Mouse (Mus musculus) G1E-ER4 (cell line): Measurements from ENCODE around the gene Fbxo42. TPM values are rescaled to one million over a fixed set of nuclear protein-coding genes. Genes with fewer than 3 reads are reported as not detected.

Experiments used
- GATA1 ChIP-seq: IDR thresholded peaks from one replicate; pipeline ENCODE4 v1.8.0; 2012; ENCODE audit warnings: low read length, inconsistent platforms
- polyA plus RNA-seq: library from polyadenylated mRNA; stranded (reverse); fragments of >175 nt; gene quantifications from 2 replicates; pipeline ENCODE4 v1.2.3, GENCODE M21; 2012

The Fbxo42 gene
- polyA plus RNA-seq, 1 experiment = 14.9 TPM

- TF ChIP-seq GATA1 = no peak
These were observed 49.4 kb downstream of the Fbxo42 start for GRCm38 (mm10) chr4:141196981-141197685.

DNA sequence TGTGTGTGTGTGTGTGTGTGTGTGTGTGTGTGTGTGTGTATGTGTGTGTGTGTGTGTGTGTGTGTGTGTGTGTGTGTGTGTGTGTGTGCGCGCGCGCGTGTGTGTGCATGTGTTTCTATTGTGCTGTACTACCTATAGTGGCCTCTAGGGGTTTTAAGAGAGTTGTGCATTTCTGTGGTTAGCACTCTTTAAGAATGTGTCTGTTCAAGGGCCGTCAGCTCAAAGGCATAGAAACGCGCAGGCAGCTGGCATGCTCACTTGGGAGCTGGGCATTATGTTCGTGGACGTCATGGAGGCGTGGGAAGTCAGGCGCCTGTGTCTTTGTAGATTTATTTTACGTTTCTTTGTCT is 49.9 kb downstream of the Fbxo42 start:
- TF ChIP-seq GATA1 = no peak

GRCm38 (mm10) chr4:141200906-141201305 is 53.2 kb downstream of the Fbxo42 start:
- no peak for TF ChIP-seq GATA1

- TF ChIP-seq GATA1 = no peak
These were observed 54.5 kb downstream of the Fbxo42 start for GRCm38 (mm10) chr4:141202192-141202591.

DNA sequence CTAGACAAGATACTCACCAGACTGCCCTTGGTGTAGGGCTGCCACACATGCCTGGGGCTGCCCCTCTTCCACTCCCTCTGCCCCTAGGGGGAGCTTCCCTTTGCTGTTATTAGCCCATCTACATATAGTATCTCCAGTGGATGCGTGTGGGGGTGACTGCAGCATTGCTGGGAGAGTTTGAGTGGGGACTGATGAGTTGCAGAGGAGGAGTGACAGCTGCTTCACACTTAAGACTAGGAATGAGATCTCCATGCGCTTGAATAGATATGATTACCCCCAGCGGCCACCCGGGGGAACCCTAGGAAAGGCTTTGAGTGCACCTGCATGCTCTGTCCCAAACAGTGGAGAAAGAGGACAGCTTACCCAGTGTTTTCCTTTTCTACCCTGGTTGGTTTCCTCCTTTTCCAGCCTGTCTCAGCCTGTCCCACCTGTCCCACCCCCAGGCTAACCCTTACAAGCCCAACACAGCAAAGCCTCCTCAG is 56.9 kb downstream of the Fbxo42 start:
- no peak for TF ChIP-seq GATA1

DNA sequence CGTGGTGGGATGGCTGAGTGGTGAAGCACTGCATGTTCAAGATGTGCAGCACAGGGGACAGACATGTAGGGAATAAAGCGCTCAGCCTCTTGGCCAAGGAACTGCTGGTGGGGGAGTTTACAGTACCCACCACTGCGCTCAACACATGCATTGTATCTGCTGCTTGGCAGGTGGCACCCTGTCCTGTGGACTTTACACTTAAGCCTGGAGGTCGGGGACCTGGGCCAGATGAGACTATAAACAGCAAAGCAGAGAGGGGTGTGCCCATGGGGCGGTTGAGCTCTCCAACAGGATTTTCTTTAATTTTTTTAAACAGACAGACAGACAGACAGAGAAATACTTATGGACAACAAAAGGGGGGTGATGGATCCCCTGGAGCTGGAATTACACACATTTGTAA is 59.4 kb downstream of the Fbxo42 start:
- no peak for TF ChIP-seq GATA1

DNA sequence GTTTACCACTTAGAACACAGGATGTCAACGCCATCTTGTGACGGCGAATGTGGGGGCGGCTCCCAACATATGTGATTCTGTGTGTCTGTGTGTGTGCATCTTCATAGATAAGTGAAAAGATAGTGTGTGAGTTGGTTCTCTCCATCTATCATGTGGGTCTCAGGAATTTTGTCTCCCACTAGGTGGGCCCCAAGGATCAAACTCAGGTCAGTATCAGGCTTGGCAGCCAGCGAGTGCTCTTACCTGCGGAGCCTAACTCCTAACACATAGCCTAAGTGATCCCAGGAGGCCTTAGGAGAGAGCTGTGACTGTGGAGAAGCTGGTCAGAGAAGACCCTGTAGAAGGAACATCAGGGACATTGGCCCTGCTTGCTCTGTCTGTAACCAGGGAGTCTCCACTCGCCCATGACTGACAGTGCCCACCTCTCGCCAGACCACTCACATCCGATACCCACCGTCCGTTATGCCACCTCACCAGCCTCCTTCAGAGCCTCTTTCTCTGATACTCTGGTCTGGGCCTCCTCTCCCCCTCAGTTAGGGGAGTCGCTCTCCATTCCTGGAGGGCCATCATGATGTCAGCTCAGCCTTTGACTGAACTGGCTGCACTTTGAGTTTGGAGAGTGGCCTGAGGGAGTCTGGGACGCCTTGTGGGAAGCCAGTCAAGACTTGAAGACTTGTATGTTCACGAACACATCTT is 63.0 kb downstream of the Fbxo42 start:
- TF ChIP-seq GATA1 = no peak

- TF ChIP-seq GATA1 = no peak
These were observed 63.9 kb downstream of the Fbxo42 start for GRCm38 (mm10) chr4:141211646-141212045.

- no peak for TF ChIP-seq GATA1
These were observed 65.2 kb downstream of the Fbxo42 start for GRCm38 (mm10) chr4:141212892-141213291.

DNA sequence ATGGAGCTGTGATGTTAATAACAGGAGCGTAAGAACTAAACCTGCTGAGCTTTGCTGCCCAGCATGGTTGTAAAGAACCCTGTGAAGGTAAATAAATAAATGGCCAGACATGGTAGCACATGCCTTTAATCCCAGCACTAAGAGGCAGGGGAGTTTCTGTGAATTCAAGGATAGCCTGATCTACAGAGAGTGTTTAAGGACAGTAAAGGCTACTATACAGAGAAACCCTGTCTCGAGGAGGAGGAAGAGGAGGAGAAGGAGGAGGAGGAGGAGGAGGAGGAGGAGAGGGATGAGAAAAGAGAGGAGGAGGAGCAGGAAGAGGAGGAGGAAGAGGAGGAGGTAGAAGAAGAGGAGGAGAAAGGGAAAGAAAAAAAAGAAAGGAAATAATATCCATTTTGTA is 65.6 kb downstream of the Fbxo42 start:
- no peak for TF ChIP-seq GATA1

DNA sequence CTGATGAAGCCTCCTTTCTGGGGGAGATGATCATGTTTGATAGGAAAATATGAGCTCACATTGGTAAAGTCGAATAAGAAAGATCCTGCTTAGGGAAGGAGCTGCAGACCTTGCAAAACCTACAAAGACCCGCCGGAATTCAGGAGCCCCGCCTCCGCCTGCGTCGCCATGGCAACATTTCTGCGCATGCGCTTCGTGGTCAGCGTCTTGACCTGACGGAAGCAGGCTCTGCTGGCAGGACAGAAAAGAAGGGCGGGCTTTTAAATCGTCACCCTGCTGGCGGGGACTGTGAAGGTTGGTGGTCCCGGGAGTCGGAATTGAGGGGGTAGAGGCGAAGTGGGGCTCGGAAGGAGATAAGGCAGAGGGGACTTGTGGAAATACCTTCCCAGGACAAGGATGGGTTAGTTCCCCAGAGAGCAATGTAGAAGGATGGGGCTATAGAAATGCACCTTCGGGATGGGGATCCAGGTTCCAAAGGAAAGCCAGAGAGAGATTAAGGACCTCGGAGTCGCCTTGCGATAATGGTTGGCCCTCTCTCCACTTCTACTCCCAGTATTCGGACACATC is 66.1 kb downstream of the Fbxo42 start, which contains the start of gene Rsg1:
Gene Rsg1, plus strand, starts transcription at position 187 of the 567 bp plus-strand sequence.
- no peak for TF ChIP-seq GATA1

GRCm38 (mm10) chr4:141214337-141214851 is 66.7 kb downstream of the Fbxo42 start:
- no peak for TF ChIP-seq GATA1

DNA sequence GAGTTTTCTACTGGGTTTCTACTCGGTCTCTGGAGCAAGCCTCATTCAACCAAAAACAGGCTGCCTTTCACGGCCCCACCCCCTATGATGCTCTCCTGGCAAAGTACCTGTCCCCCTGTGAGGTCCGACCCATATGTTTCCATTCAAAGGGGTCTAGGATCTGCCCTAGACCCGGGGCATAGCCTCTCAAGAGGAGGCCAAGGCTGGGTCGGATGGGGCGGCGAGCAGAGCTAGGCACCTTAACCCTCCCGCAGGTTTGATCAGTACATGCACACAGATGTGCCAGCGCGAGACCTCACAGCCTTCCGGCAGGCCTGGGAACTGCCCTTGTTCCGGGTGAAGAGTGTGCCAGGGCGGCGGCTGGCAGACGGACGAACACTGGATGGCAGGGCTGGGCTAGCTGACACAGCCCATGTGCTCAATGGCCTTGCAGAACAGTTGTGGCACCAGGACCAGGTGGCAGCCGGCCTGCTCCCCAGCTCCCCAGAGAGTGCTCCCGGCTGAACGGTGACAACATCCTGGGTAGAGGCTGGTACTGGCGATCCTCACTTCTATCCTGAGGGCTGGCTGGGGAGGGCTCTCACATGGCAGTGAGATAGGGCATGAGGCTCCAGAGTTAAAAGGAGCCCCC is 72.0 kb downstream of the Fbxo42 start:
- TF ChIP-seq GATA1 = no peak

GRCm38 (mm10) chr4:141221848-141222247 is 74.1 kb downstream of the Fbxo42 start:
- no peak for TF ChIP-seq GATA1

DNA sequence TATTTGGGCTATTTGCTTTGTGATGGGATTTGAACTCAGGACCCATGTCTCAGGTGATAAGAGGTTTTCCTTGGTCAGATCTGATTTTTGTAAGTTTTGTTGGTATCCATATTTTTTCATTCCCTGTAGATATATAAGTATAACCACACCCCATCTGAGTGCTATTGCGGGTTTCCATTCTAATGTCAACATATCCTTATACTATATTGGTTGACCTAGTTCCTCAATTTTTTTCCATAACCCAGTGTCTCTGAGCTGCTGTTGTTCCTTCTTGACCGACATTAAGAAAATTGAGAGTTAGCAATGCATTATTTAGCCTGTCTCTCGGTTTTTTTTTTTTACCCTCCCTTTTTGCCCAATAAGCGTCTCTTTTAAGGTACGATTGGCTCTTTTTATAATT is 75.0 kb downstream of the Fbxo42 start:
- no peak for TF ChIP-seq GATA1

DNA sequence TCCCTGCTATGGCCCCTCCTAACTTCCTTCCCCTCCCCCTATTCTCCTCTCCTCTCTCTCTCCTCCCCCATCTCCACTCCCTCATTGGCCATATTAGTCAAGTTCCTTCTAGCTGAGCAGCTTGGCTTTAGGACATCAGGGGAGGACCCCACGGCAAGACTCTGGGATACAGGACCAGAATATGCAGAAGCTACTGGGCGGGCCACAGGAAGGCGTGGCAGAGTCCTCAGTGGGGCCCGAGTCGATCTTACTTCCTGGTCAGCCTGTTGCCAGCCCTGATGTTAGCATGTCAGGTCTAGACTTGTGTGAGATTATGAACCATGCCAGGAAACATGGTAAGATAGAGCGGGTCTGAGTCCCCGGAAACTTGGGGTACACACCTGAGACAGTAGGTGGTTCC is 81.0 kb downstream of the Fbxo42 start:
- no peak for TF ChIP-seq GATA1
